Mouse (Mus musculus) cerebellum, adult (tissue): ENCODE results near the gene Gpatch3.

Experiments
- ATAC-seq: cut with Nextera tagmentation; 2 replicates; pipeline ENCODE4 v1.9.2; 2017; ENCODE audit warnings: mild to moderate bottlenecking, moderate library complexity, mixed read lengths; ENCODE audit not compliant: insufficient number of reproducible peaks, low FRiP score, low TSS enrichment

Gpatch3 gene

DNA sequence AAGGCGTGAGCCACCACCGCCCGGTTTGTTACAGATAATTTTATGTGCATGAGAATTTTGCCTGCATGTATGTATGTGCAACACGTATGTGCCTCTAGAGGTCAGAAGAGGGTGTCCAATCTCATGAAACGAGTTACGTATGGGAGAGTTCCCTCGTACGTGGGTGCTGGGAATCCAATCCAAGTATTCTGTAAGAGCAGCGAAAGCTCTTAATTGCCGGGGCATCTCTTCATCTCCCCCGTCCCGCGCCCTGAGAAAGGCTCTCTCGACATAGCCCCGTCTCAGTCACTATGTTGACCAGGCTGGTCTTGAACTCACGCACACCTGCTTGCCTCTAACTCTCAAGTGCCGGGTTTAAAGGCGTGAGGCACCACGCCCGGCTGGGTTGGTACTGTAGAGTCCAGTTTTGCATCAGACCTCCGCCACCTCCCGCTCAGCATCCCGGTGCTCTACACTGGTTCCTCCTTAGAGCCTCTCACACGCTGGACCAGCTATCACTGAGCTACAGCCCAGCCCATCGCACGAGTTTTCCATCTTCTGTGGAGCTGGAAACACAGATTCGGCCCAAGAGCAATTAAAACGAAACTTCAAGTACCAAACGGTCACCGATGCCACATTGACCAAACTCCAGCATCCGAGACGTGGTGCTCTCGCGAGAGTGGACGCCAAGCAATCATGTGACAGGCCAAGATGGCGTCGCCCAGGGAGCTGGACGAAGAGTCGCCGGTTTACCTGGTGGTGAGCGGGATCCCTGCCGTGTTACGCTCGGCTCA, at the start of gene Gpatch3:
Gpatch3 (plus strand) TSS at position 676 of the 773 bp plus-strand sequence.
- peak; percentile 85; the same call in 1 of the 2 replicates for ATAC-seq

DNA sequence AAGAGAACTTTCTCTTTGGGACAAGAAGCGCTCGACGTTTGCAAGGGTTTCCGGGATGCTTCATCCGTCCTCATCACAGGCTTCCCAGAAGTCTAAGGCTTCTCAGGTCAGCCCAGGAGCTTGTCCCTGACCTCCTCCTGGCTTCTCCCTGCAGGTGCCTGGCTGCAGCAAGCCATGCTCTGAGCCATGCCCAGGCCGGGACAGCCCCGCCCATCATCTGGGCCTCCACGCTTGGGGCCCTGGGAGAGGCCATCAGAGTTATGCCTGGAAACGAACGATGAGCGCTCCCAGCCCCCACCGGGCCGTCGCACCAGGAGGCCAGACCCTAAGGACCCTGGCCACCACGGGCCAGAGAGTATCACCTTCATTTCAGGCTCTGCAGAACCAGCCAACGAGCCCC, 46.8 kb upstream of the Gpatch3 start:
- no peak for ATAC-seq

DNA sequence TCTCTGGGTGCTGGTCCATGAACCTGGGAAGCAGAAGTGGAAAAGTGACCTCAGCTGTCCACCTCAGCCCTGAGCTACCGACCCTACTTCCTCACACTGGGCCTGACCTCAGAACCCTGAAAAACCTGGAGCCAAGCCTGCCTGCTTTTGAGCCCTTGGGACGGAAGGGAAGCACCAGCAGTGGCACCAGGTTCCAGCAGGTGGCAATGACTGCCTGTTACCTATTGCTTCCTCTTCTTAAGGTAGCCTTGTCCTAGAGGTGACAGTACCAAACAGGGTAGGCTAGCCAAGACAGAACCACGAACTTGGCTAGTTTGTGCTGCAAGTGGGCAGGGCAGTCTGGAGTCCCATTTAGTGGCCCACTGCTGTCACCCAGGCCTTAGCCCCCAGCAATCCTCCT, 41.8 kb upstream of the Gpatch3 start:
- no peak for ATAC-seq

DNA sequence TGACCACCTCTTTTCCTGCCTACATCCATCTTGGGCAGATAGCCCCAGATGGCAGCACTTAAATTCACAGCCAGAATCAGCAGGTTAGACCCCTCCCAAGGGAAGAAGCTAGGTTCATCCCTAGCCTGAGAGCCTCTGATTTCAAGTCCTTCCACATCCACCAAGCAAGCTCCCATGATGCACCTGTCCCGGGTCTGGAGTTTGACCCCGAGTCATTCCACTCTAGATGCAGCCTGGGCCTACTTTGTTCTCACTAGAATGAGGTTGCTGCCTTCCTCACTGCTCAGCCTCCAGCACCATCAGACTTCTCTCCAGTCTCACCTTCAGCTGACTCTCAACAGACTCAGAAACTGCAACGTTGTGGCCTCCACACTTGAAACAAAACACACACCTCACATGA, 38.5 kb upstream of the Gpatch3 start:
- ATAC-seq, result no peak

DNA sequence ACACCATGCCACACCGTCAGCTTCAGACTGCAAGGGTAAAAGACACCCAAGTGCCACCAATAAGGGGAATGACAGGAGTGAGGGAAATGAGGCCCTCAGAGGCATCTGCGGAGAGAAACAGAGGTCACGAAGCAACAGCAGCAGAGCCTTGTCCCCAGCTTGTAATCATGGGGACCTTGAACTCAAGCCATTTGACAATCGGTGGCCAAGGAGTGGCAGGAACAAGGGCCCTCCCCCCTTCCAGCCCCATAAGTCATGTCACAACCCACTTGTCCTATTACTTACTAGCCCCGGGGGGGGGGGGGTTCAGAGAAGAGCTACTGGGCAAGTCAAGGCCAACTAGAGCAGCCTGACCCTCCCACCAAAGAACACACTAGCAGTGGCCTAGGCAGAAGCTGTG, 37.9 kb upstream of the Gpatch3 start:
- no peak for ATAC-seq

- peak; percentile 99 for ATAC-seq
Observed at GRCm38 (mm10) chr4:133545272-133546231, 29.0 kb upstream of the Gpatch3 start, which contains the start of gene Nudc. Gene Nudc, minus strand, starts transcription at chr4:133545996.

DNA sequence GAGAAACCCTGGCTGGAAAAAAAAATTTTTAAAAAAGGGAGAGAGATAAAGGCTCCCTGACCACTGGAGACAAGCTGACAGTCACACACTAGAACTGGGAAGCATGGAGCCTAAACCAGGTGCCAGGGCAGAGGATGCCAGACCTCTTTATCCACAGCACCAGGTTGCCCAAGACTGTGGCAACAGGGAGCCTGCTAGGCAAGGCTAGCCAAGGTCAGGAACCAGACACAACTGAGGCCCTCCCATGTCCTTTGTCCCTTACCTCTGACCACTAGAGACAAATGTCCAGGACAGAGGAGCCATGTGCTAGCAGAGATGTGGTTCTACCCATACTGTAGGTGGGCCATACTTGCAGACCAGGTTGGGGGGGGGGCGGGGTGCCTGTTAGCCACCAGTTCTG, 22.5 kb upstream of the Gpatch3 start:
- ATAC-seq, result no peak

DNA sequence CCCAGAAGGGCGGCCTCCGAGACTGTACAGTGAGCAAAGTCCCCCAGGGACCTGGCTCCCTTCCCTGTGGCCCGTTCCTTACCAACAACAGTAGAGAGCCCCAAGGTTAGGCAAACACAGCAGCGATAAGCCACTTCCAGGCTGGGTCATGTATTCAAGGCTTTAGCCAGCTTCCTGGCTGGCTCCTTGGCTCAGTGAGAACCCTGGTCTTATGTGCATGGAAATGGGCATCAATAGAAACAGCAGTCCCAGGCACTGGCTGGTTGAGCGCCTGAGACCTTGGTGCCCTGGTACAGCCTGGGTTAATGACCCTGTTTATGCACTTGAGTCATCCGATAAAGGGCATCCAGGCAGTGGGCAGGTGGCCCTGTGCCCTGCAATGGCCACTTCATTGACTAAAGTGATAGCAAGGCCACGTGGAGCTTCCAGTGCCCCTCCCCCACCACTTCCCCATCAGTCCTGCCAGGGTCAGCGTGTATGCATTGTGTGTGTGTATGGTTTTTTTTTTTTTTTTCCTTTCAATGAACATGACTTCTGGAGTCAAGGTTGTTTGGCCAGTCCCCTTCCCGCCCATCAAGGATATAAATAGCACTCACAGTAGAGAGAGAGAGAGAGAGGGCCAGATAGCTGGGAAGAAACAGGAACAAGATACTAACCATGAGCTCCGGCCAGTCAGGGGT, 21.6 kb upstream of the Gpatch3 start, which contains the start of gene Nr0b2:
Nr0b2 (plus strand) TSS at position 609 of the 680 bp plus-strand sequence.
- 0 out of 2 replicates have a peak, but pooled peaks have one; percentile 40 for ATAC-seq

GRCm38 (mm10) chr4:133553448-133554330, 20.9 kb upstream of the Gpatch3 start:
- ATAC-seq, result peak; percentile 52; the same call in 1 of the 2 replicates

DNA sequence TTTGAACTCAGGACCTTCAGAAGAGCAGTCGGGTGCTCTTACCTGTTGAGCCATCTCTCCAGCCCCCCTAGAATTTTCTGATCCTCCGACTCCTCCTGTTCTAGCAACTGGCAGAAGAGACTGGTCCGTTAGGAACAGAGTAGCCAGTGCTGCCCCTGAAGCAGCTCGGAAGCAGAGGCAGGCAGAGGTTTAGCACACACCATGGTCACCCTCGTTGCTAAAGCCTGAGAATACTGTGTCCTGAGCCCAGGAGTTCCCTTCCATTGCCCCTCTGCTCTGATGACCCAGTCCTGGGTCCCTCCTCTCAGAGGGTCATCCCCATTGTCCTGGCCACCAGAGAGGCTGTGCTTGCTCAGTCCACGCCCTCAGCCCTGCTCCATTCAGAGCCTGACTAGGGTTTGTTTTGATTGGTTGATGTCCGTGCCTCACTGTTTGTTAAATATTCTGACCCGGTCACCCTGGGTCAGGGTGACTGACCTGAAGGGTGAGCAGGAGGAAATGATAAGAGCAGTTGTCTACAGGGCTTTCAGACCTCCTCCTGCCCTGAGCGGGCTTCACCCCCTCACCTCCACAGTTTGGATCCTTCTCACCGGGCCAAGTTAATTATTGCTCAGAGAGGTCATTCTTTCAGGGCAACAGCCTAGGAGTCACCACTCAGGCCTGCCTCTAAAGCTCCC, 17.4 kb upstream of the Gpatch3 start:
- no peak for ATAC-seq

DNA sequence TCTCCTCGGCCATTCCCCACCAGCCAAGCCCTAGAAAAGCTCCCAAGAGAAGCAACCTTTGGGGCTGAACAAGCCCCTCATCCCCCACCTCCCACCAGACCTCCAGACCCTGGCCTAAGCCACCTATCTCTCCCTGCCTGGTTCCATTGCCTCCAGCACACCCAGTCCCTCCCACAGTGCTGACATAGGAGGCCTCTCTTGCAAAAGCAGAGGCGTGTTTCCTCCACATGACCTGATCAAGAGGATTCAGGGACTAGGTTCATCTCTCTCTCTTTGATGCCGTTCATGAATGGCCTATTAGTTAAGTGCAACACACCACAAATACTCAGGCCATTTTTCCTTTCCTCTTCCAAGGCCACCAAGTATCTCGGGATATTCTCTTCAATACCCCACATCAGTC, 14.7 kb upstream of the Gpatch3 start:
- ATAC-seq, result no peak

- ATAC-seq, result no peak
Observed at GRCm38 (mm10) chr4:133561622-133562021, 12.9 kb upstream of the Gpatch3 start.

DNA sequence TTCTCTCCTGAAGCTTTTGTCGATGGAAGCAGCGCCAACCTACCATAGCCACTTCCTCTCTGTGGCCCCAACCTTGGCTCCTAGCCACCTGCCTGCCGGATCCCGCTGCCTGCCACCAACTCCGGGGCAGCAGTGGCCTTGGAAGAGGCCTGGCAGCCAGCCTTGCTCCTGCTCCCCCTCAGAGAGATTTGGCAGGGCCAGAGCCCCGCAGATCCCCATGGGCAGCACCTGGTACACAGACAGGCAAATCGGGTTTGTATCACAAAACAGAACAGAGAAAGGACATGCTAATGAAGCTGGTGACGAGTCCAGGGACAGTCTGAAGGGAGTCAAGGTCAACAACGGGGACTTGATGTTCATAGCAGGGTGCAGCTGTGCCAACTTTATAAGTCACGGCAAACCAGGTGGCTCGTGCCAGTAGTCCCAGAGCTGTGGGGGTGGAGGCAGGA, 11.4 kb upstream of the Gpatch3 start:
- peak; percentile 92 for ATAC-seq

DNA sequence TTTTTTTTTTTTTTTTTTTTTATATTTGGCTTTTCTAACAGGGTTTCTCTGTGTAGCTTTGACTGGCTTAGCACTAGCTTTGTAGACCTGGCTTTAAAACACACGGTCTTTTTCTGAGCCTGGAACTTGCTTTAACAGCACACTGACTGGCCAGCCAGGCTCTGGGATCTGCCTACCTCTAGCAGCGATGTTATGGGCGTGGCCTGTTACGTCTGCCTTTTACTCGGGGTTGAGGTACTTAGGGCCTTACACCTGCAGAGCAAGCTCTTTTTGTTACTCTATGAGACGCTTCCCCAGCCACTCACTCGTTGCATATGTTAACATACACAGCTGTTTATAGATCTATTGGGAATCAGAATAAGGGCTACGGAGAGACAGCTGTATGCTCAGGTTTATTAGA, 7.3 kb upstream of the Gpatch3 start:
- no peak for ATAC-seq

DNA sequence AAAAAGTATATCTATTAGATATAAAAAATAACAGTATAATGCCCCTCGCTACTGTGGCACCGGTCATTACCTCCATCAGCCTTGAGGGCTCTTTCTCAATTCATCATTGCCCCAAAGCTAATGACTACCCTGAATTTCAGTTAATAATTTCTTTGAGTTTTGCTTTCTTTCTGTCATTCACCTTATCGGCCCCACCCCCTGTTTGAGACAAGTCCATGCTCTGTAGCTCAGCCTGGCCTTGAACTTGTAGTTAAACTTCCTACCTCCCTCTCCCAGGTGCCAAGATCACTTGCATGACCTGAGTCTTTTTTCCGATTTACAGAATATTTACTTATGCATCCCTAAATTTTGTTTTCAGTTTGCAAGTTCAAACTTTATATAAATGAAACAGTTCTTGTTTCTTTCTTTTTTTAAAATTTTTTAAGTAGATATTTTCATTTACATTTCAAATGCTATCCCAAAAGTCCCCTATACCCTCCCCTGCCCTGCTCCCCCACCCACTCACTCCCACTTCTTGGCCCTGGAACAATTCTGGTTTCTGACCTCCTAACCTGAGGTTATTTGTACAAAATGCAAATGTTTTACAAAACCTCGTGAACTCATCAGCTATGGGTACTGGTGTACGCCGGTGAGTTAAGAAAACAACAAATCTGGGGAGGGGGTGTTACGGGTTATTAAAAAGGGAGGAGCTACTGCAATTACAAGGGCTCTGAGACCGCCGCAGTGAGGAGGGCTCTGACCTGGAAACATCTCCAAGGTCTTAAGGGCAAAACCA, 5.1 kb upstream of the Gpatch3 start:
- ATAC-seq, result no peak

- ATAC-seq, result no peak
Observed at GRCm38 (mm10) chr4:133570066-133570466, 4.5 kb upstream of the Gpatch3 start.

DNA sequence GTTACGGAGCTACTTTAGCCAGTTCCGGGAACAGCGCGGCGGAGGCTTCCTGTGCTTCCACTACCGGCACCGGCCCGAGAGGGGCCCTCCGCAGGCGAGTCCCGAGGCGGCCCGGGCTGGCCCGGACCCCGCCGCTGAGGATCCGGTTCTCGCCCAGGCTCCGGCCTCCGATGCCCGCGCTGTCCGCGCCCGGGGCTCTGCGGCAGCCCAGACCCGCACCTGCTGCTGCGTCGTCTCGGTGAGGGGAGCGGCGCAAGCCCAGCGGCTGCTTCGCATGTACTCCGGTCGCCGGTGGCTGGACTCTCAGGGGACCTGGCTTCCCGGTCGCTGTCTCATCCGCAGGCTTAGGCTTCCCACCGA, 278 bp downstream of the Gpatch3 start:
- ATAC-seq, result peak; percentile 13; the same call in 1 of the 2 replicates

GRCm38 (mm10) chr4:133577983-133578382, 3.4 kb downstream of the Gpatch3 start:
- no peak for ATAC-seq
